Mouse (Mus musculus): ENCODE data around the gene Plekhg3. TPM values are rescaled to one million over a fixed set of nuclear protein-coding genes. Genes with fewer than 3 reads are reported as not detected.

Gene Plekhg3
- total and polyA plus RNA-seq, 2 experiments from 2014 or later: 1.1 to 4.1 TPM

GRCm38 (mm10) chr12:76493462-76493861 is 37.2 kb upstream of the Plekhg3 start:
- no peak for DNase-seq
- Histone ChIP-seq H3K36me3 (ENCODE audit: insufficient read depth) (no peaks in the 10 kb centered on the region), H3K4me3 (ENCODE audit: low read depth, low read length) (no peak overlapping the region), H3K27me3 (ENCODE audit: insufficient read depth, low read length) (no peaks in the 10 kb centered on the region), H3K9ac (no peak overlapping the region), H3K27ac (ENCODE audit: low read depth, low read length) (no peak overlapping the region), H3K4me1 (ENCODE audit: insufficient read depth) (no peaks in the 10 kb centered on the region), H3K4me2 (ENCODE audit: low read depth) (no peak overlapping the region), H3K9me3 (ENCODE audit: low read length) (no peaks in the 10 kb centered on the region)
- ATAC-seq: no peak
- no peak for TF ChIP-seq CTCF (IDR thresholded peaks at IDR 0.05; ENCODE audit: low read depth)
- WGBS: 50% methylated on average over 5 of the region's 5 CpGs

GRCm38 (mm10) chr12:76495381-76495780 is 35.3 kb upstream of the Plekhg3 start:
- Histone ChIP-seq H3K27me3 (ENCODE audit: insufficient read depth, low read length) (no peaks in the 10 kb centered on the region), H3K36me3 (ENCODE audit: insufficient read depth) (no peaks in the 10 kb centered on the region), H3K4me1 (ENCODE audit: insufficient read depth) (no peaks in the 10 kb centered on the region), H3K4me2 (ENCODE audit: low read depth) (no peak overlapping the region), H3K9me3 (ENCODE audit: low read length) (no peaks in the 10 kb centered on the region), H3K4me3 (ENCODE audit: low read depth, low read length) (no peak overlapping the region), H3K9ac (no peak overlapping the region), H3K27ac (ENCODE audit: low read depth, low read length) (no peak overlapping the region)
- ATAC-seq: no peak
- no peak for DNase-seq
- no peak for TF ChIP-seq CTCF (IDR thresholded peaks at IDR 0.05; ENCODE audit: low read depth)
- WGBS: 69% methylated on average over 4 of the region's 4 CpGs

GRCm38 (mm10) chr12:76496324-76496723 is 34.4 kb upstream of the Plekhg3 start:
- no peak overlapping the region for H3K4me3 ChIP-seq (ENCODE audit: low read depth, low read length)
- ATAC-seq (no peak), DNase-seq (peak; percentile 71)
- no peak overlapping the region for H3K9ac ChIP-seq
- no peaks in the 10 kb centered on the region for H3K9me3 ChIP-seq (ENCODE audit: low read length)
- TF ChIP-seq CTCF (IDR thresholded peaks at IDR 0.05; ENCODE audit: low read depth): peak; percentile 59
- H3K27ac ChIP-seq (ENCODE audit: low read depth, low read length): no peak overlapping the region
- no peaks in the 10 kb centered on the region for H3K4me1 ChIP-seq (ENCODE audit: insufficient read depth)
- 29% methylated on average over 12 of the region's 12 CpGs for WGBS
- H3K4me2 ChIP-seq (ENCODE audit: low read depth): no peak overlapping the region
- H3K27me3 ChIP-seq (ENCODE audit: insufficient read depth, low read length): no peaks in the 10 kb centered on the region
- H3K36me3 ChIP-seq (ENCODE audit: insufficient read depth): no peaks in the 10 kb centered on the region

GRCm38 (mm10) chr12:76499276-76499675 is 31.4 kb upstream of the Plekhg3 start:
- H3K4me3 ChIP-seq (ENCODE audit: low read depth, low read length): no peak overlapping the region
- H3K4me1 ChIP-seq (ENCODE audit: insufficient read depth): no peaks in the 10 kb centered on the region
- no peak overlapping the region for H3K4me2 ChIP-seq (ENCODE audit: low read depth)
- no peak for DNase-seq
- H3K27me3 ChIP-seq (ENCODE audit: insufficient read depth, low read length): no peaks in the 10 kb centered on the region
- 89% methylated on average over 9 of the region's 9 CpGs for WGBS
- no peak for ATAC-seq
- no peak overlapping the region for H3K9ac ChIP-seq
- no peak overlapping the region for H3K27ac ChIP-seq (ENCODE audit: low read depth, low read length)
- no peaks in the 10 kb centered on the region for H3K9me3 ChIP-seq (ENCODE audit: low read length)
- H3K36me3 ChIP-seq (ENCODE audit: insufficient read depth): no peaks in the 10 kb centered on the region
- TF ChIP-seq CTCF (IDR thresholded peaks at IDR 0.05; ENCODE audit: low read depth): no peak

GRCm38 (mm10) chr12:76500055-76500454 is 30.6 kb upstream of the Plekhg3 start:
- no peaks in the 10 kb centered on the region for H3K4me1 ChIP-seq (ENCODE audit: insufficient read depth)
- H3K36me3 ChIP-seq (ENCODE audit: insufficient read depth): no peaks in the 10 kb centered on the region
- no peak overlapping the region for H3K27ac ChIP-seq (ENCODE audit: low read depth, low read length)
- no peaks in the 10 kb centered on the region for H3K9me3 ChIP-seq (ENCODE audit: low read length)
- DNase-seq (no peak), ATAC-seq (no peak)
- no peak overlapping the region for H3K9ac ChIP-seq
- H3K4me3 ChIP-seq (ENCODE audit: low read depth, low read length): no peak overlapping the region
- no peak overlapping the region for H3K4me2 ChIP-seq (ENCODE audit: low read depth)
- no peaks in the 10 kb centered on the region for H3K27me3 ChIP-seq (ENCODE audit: insufficient read depth, low read length)
- no peak for TF ChIP-seq CTCF (IDR thresholded peaks at IDR 0.05; ENCODE audit: low read depth)
- 92% methylated on average over 6 of the region's 6 CpGs for WGBS

GRCm38 (mm10) chr12:76500896-76501295 is 29.8 kb upstream of the Plekhg3 start:
- Histone ChIP-seq H3K36me3 (ENCODE audit: insufficient read depth) (no peaks in the 10 kb centered on the region), H3K4me1 (ENCODE audit: insufficient read depth) (no peaks in the 10 kb centered on the region), H3K4me2 (ENCODE audit: low read depth) (no peak overlapping the region), H3K4me3 (ENCODE audit: low read depth, low read length) (no peak overlapping the region), H3K27me3 (ENCODE audit: insufficient read depth, low read length) (no peaks in the 10 kb centered on the region), H3K9ac (no peak overlapping the region), H3K9me3 (ENCODE audit: low read length) (no peaks in the 10 kb centered on the region), H3K27ac (ENCODE audit: low read depth, low read length) (no peak overlapping the region)
- TF ChIP-seq CTCF (IDR thresholded peaks at IDR 0.05; ENCODE audit: low read depth): no peak
- ATAC-seq: no peak
- 76% methylated on average over 3 of the region's 3 CpGs for WGBS
- DNase-seq: no peak

GRCm38 (mm10) chr12:76502981-76503380 is 27.7 kb upstream of the Plekhg3 start:
- Histone ChIP-seq H3K4me2 (ENCODE audit: low read depth) (no peak overlapping the region), H3K9ac (no peak overlapping the region), H3K27ac (ENCODE audit: low read depth, low read length) (no peak overlapping the region), H3K4me3 (ENCODE audit: low read depth, low read length) (no peak overlapping the region), H3K36me3 (ENCODE audit: insufficient read depth) (no peaks in the 10 kb centered on the region), H3K27me3 (ENCODE audit: insufficient read depth, low read length) (no peaks in the 10 kb centered on the region), H3K4me1 (ENCODE audit: insufficient read depth) (no peaks in the 10 kb centered on the region), H3K9me3 (ENCODE audit: low read length) (no peaks in the 10 kb centered on the region)
- TF ChIP-seq CTCF (IDR thresholded peaks at IDR 0.05; ENCODE audit: low read depth): no peak
- WGBS: 57% methylated on average over 5 of the region's 5 CpGs
- DNase-seq (no peak), ATAC-seq (no peak)

- peak; percentile 86 for ATAC-seq
- 0 out of 2 replicates have a peak overlapping the region, but pooled peaks have one; percentile 21 for H3K27ac ChIP-seq (ENCODE audit: low read depth, low read length)
Observed at GRCm38 (mm10) chr12:76506522-76506921, 24.2 kb upstream of the Plekhg3 start.

More at GRCm38 (mm10) chr12:76506522-76506921, 24.2 kb upstream of the Plekhg3 start:
- Histone ChIP-seq H3K27me3 (ENCODE audit: insufficient read depth, low read length) (no peaks in the 10 kb centered on the region), H3K4me2 (ENCODE audit: low read depth) (no peak overlapping the region), H3K4me1 (ENCODE audit: insufficient read depth) (no peaks in the 10 kb centered on the region), H3K36me3 (ENCODE audit: insufficient read depth) (no peaks in the 10 kb centered on the region), H3K9ac (no peak overlapping the region), H3K4me3 (ENCODE audit: low read depth, low read length) (no peak overlapping the region), H3K9me3 (ENCODE audit: low read length) (no peaks in the 10 kb centered on the region)
- DNase-seq: peak; percentile 40
- no peak for TF ChIP-seq CTCF (IDR thresholded peaks at IDR 0.05; ENCODE audit: low read depth)
- 44% methylated on average over 1 of the region's 2 CpGs for WGBS
